Mouse (Mus musculus) mammary gland, adult 2 months (tissue): ENCODE results near the gene Mboat2. TPM values are rescaled to one million over a fixed set of nuclear protein-coding genes. Genes with fewer than 3 reads are reported as not detected.

Source experiments
- polyA plus RNA-seq: library from polyadenylated mRNA; depleted of rRNA; stranded (reverse); fragments of >200 nt; gene quantifications from 2 replicates; pipeline ENCODE4 v1.2.3, GENCODE M21; 2012; ENCODE audit warnings: low replicate concordance; rRNA removed

Gene Mboat2
- 1.4 and 3.1 TPM in 2 replicates for polyA plus RNA-seq

DNA sequence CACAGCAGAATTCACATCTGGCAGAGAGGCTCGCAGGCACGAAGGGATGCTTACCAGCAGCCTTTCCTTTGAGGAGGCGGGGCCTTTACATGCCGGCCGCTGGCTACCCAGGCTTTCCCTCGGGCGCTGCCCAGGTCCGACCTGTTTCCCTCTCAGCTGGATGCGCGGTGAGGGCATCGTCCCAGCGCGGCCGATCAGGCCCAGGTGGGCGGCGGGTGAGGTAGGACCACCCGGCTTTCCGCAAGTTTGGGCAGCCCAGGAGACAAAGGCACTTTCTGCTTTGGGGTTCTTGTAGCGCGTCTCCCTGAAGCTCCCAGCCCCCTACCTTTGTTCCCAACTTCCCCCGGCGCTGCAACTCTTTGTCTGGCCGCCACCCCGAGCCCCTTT lies at the start of gene Mboat2:
Gene Mboat2 (plus strand): TSS at position 114 of the 387 bp plus-strand sequence.

DNA sequence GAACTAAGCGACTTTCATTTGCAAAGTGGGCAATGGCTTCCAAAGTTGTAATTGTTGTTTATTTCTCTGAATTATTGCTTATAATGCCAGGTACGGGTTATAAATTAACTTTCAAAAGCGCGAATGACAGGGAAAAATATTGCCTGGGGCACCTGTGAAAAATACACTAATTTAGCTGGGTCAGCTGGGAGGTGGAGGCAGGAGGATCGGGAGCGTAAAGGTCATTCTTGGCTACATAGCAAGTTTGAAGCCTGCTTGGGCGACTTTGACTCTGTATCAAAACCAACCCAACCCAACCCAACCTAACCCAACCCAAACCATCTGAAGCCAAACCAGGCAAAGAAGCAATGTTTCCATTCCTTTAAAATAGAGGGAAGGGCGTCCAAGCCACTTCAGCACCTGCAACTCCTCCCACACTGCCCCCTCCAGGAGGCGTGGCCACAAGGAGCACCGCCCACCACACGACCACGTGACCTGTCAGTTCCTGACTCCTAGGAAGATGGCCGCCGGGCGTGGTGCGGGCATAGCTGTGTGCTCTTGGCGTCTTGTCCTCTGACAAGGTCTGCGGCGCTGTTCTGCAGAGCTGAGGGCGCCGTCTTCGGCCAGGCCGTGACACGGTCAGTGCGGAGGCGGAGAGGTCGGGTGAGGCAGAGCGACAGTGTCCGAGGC lies 143.9 kb downstream of the Mboat2 start, which contains the start of gene Kidins220:
Gene Kidins220 (plus strand): TSS at position 480 of the 669 bp plus-strand sequence.

Other genes with a start within 250 kb of the Mboat2 start
- gene Klf11, start 179.6 kb upstream of the Mboat2 start, polyA plus RNA-seq = 9.6 and 17.3 TPM in 2 replicates
- gene Cys1, start 149.1 kb upstream of the Mboat2 start, polyA plus RNA-seq = 3.5 and 4.5 TPM in 2 replicates
- 2.3 and 6.6 TPM in 2 replicates for gene Rrm2, start 122.6 kb upstream of the Mboat2 start, polyA plus RNA-seq
- gene Kidins220, start 144.0 kb downstream of the Mboat2 start, polyA plus RNA-seq = 35.6 and 53.8 TPM in 2 replicates